Mouse (Mus musculus) MEL (cell line): ENCODE results near the gene Eif4e2. TPM values are rescaled to one million over a fixed set of nuclear protein-coding genes. Genes with fewer than 3 reads are reported as not detected.
A peak's percentile ranks its signal among the peaks of the same experiment; 100 is the strongest.

ENCODE experiments used
- DNase-seq: peaks from one replicate; pipeline ENCODE4 v3.0.0; 2011; ENCODE audit warnings: low read depth, low spot score
- H3K27ac ChIP-seq: 2 replicates; pipeline ENCODE4 v1.5.1; 2012; ENCODE audit warnings: low read depth, mild to moderate bottlenecking, control low read depth, low read length, moderate library complexity; ENCODE audit not compliant: control insufficient read depth
- H3K27me3 ChIP-seq, 2 experiments: fragments of 150-350 bp in 1 of 2; sonication (generic) in 1 of 2; 2 replicates each; pipeline ENCODE4 v1.6.1; 2012; ENCODE audit warnings: low read length in 2 of 2, mild to moderate bottlenecking in 2 of 2, improper control_type of control experiment in 1 of 2, moderate library complexity in 1 of 2; ENCODE audit not compliant: insufficient read depth in 2 of 2, control insufficient read depth in 1 of 2
- H3K36me3 ChIP-seq, 2 experiments: 2 replicates each; pipeline ENCODE4 v1.6.1; 2012 to 2014; ENCODE audit warnings: low read length in 2 of 2, improper control_type of control experiment in 1 of 2, inconsistent platforms in 1 of 2, mild to moderate bottlenecking in 1 of 2; ENCODE audit not compliant: insufficient read depth in 2 of 2, control insufficient read depth in 1 of 2
- H3K4me1 ChIP-seq, 2 experiments: fragments of 150-350 bp in 1 of 2; sonication (generic) in 1 of 2; 2 replicates each; pipeline ENCODE4 v1.6.1; 2012; ENCODE audit warnings: low read length in 2 of 2, improper control_type of control experiment in 1 of 2, mild to moderate bottlenecking in 1 of 2; ENCODE audit not compliant: insufficient read depth in 2 of 2, control insufficient read depth in 1 of 2
- H3K4me3 ChIP-seq, 2 experiments: fragments of 150-350 bp in 1 of 2; sonication (generic) in 1 of 2; 2 replicates each; pipeline ENCODE4 v1.5.1; 2012; ENCODE audit warnings: low read depth in 2 of 2, low read length in 2 of 2, mild to moderate bottlenecking in 2 of 2, moderate library complexity in 2 of 2, control low read depth in 1 of 2, improper control_type of control experiment in 1 of 2; ENCODE audit not compliant: control insufficient read depth in 1 of 2, insufficient read depth in 1 of 2
- H3K79me2 ChIP-seq: 2 replicates; pipeline ENCODE4 v1.6.1; 2012; ENCODE audit warnings: mild to moderate bottlenecking, low read length, moderate library complexity; ENCODE audit not compliant: control insufficient read depth, poor library complexity, insufficient read depth
- H3K9ac ChIP-seq: 2 replicates; pipeline ENCODE4 v1.6.1; 2012; ENCODE audit warnings: low read depth, mild to moderate bottlenecking, control low read depth, low read length, moderate library complexity; ENCODE audit not compliant: control insufficient read depth, poor library complexity, severe bottlenecking
- H3K9me3 ChIP-seq: fragments of 150-350 bp; sonication (generic); replicated peaks from 2 replicates; pipeline ENCODE4 v1.6.1; 2012; ENCODE audit warnings: mild to moderate bottlenecking, low read length, improper control_type of control experiment, moderate library complexity; ENCODE audit not compliant: insufficient read depth
- CHD1 ChIP-seq: IDR thresholded peaks from 2 replicates; pipeline ENCODE4 v1.6.1; 2012; ENCODE audit warnings: low read depth, mild to moderate bottlenecking, inconsistent platforms, low read length, improper control_type of control experiment
- CTCF ChIP-seq, 3 experiments: IDR thresholded peaks in 2 of 3; conservative IDR thresholded peaks in 1 of 3; 2 replicates each; pipeline ENCODE4 v1.5.1; 2011 to 2012; ENCODE audit warnings: low read length in 3 of 3, low read depth in 2 of 3, mild to moderate bottlenecking in 2 of 3, improper control_type of control experiment in 1 of 3, inconsistent platforms in 1 of 3, mixed read lengths in 1 of 3, moderate library complexity in 1 of 3; ENCODE audit not compliant: control insufficient read depth in 1 of 3, insufficient read depth in 1 of 3, poor library complexity in 1 of 3, severe bottlenecking in 1 of 3
- HCFC1 ChIP-seq: IDR thresholded peaks from 2 replicates; pipeline ENCODE4 v1.6.1; 2012; ENCODE audit warnings: low read depth, mild to moderate bottlenecking, inconsistent platforms, low read length, improper control_type of control experiment, moderate library complexity
- MXI1 ChIP-seq: IDR thresholded peaks from 2 replicates; pipeline ENCODE4 v1.6.1; 2011; ENCODE audit warnings: mild to moderate bottlenecking, low read depth, low read length, improper control_type of control experiment
- MYB ChIP-seq: IDR thresholded peaks from 2 replicates; pipeline ENCODE4 v1.6.1; 2011; ENCODE audit warnings: mild to moderate bottlenecking, low read depth, low read length, improper control_type of control experiment
- MYC ChIP-seq: IDR thresholded peaks from 2 replicates; pipeline ENCODE4 v1.6.1; 2011; ENCODE audit warnings: low read depth, mild to moderate bottlenecking, low read length, improper control_type of control experiment, moderate library complexity
- USF1 ChIP-seq: IDR thresholded peaks from 2 replicates; pipeline ENCODE4 v1.6.1; 2014; ENCODE audit warnings: low read depth, mild to moderate bottlenecking, inconsistent platforms, low read length, improper control_type of control experiment, moderate library complexity
- polyA plus RNA-seq, 2 experiments: library from polyadenylated mRNA; stranded (reverse) in 1 of 2; unstranded in 1 of 2; fragments of >175 nt in 1 of 2; fragments of >200 nt in 1 of 2; gene quantifications; 2 replicates each; pipeline versions ENCODE4 v1.2.1 to v1.2.4; 2012; ENCODE audit warnings: low replicate concordance in 2 of 2, low read depth in 1 of 2; ENCODE audit not compliant: insufficient read length in 2 of 2, insufficient read depth in 1 of 2, missing spikeins in 1 of 2
- total RNA-seq: library from RNA; depleted of rRNA; stranded (reverse); fragments of 300-350 nt; gene quantifications from 2 replicates; pipeline ENCODE4 v1.2.3, GENCODE M21; 2012

The Eif4e2 gene
- total and polyA plus RNA-seq, 3 experiments = 132 to 220 (median 165) TPM

DNA sequence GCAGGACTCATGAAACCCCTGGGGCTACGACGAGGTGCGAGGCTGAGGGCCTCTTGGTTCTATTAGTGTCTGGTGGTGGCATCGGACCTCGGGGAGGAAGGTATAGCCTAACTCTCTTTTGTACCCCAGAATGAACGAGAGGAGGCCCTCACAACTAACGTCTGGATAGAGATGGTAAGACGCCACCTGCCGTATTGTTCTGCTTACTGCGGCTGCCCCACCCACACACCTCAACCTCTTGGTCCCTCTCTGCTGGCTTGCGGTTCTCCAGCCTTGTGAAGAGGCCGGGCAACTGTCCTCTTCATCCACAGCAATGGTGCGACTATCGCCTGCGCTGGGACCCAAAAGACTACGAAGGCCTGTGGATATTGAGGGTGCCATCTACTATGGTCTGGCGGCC, 7.4 kb upstream of the Eif4e2 start:
- Histone ChIP-seq H3K79me2 (no peaks in the 10 kb centered on the region), H3K27ac (no peak overlapping the region), H3K9me3 (no peaks in the 10 kb centered on the region)
- no peak for TF ChIP-seq HCFC1
- peak in 1 of 3 experiments; percentile 11; a peak in 2 of 6 replicates for TF ChIP-seq CTCF (IDR thresholded peaks at IDR 0.05 in 2 of 3, conservative IDR thresholded peaks at IDR 0.05 in 1 of 3; ENCODE audit: control insufficient read depth in 1 of 3, insufficient read depth in 1 of 3, low read depth in 2 of 3, low read length in 3 of 3, poor library complexity in 1 of 3, severe bottlenecking in 1 of 3)
- TF ChIP-seq, all 39 proteins: peak for 1
- Histone ChIP-seq H3K4me1 (no peaks in the 10 kb centered on the region), H3K4me3 (no peak overlapping the region), H3K27me3 (peaks cover 0 to 1% of the 10 kb centered on the region in 2 experiments; a peak in 2 of 4 replicates), H3K9ac (no peak overlapping the region), H3K36me3 (no peaks in the 10 kb centered on the region)
- DNase-seq = no peak

DNA sequence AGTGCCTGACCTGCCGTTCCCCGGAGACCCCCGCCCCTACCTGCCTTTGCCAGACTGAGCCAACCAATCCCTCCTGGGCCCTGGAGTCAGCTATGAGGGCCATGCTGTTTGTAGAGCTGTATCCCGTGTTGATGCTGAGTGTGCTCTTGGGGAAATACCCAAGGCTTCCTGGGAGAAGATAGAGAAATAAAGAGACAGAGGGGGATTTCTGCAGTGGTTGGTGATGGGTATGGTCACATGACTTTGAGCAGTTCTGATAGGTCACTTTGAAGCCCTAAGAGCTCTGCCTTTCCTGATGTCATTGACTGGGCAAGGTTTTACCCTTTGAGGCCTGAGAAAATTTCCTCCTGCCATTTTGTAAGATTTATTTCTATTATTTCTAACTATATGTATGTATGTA, 2.3 kb upstream of the Eif4e2 start:
- Histone ChIP-seq H3K36me3 (peaks cover 1 to 20% of the 10 kb centered on the region in 2 experiments; a peak in 2 of 4 replicates), H3K4me1 (peaks cover 3 to 16% of the 10 kb centered on the region in 2 experiments; a peak in 3 of 4 replicates), H3K27me3 (no peaks in the 10 kb centered on the region), H3K9ac (no peak overlapping the region), H3K27ac (no peak overlapping the region), H3K4me3 (no peak overlapping the region), H3K9me3 (no peaks in the 10 kb centered on the region), H3K79me2 (peaks cover 28% of the 10 kb centered on the region)
- TF ChIP-seq USF1 = peak; percentile 15; the same call in 1 of the 2 replicates
- no peak for TF ChIP-seq CHD1
- DNase-seq = no peak

DNA sequence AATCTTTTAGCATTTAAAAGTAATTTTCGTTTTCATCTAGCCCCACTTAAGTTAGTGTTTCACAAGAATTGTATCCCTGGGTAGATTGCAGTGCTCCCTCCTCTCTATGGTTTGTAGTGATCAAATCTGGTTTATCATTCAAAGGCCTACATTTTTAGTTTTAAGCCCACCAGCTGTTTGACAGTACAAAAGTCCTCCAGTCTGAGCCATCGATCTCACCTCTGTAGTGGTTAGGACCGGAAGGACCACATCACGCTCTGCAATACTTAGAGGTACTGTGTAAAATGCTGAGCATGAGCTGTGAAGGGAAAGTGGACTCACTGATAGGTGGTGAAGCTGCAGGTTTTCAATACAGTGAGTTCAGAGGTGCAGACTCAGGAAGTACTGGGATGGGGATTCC, 1.0 kb downstream of the Eif4e2 start:
- TF ChIP-seq MXI1 (0 out of 2 replicates have a peak, but pooled peaks have one; percentile 9), MYB (no peak)
- TF ChIP-seq, all 39 proteins: peak for 1
- Histone ChIP-seq H3K27ac (no peak overlapping the region), H3K9ac (peak overlapping the region; percentile 98), H3K4me3 (peak overlapping the region; percentile 84 to 85), H3K4me1 (peaks cover 7 to 24% of the 10 kb centered on the region in 2 experiments; a peak in 3 of 4 replicates), H3K27me3 (no peaks in the 10 kb centered on the region), H3K9me3 (no peaks in the 10 kb centered on the region), H3K36me3 (peaks cover 10 to 30% of the 10 kb centered on the region in 2 experiments), H3K79me2 (peaks cover 51% of the 10 kb centered on the region)
- DNase-seq = peak; percentile 36

DNA sequence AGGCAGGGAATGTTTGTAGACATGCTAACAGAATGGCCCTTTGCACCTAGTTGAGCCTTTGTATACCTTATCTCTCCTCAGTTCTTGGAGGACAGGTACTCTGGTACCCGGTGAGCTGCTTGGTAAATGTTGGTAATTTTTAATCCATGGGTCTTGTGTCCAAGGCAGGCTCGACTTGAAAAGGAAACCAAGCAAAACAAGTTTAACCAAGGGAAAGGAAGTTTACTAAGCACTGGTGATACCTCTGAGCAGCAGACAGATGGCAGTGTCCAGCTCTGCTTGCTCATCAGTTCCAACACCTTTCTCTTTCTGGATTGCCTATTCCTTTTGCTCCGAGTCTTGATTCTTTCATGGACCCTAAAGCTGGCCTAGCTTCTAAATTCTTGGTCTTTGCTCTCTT, 4.2 kb downstream of the Eif4e2 start:
- H3K4me3 ChIP-seq = no peak overlapping the region
- no peak overlapping the region for H3K27ac ChIP-seq
- H3K36me3 ChIP-seq = peaks cover 22 to 27% of the 10 kb centered on the region in 2 experiments
- no peak overlapping the region for H3K9ac ChIP-seq
- no peaks in the 10 kb centered on the region for H3K9me3 ChIP-seq
- peaks cover 51% of the 10 kb centered on the region for H3K79me2 ChIP-seq
- H3K27me3 ChIP-seq = no peaks in the 10 kb centered on the region
- peaks cover 6 to 23% of the 10 kb centered on the region in 2 experiments; a peak in 3 of 4 replicates for H3K4me1 ChIP-seq
- TF ChIP-seq MYC (no peak), CTCF (IDR thresholded peaks at IDR 0.05 in 2 of 3, conservative IDR thresholded peaks at IDR 0.05 in 1 of 3; ENCODE audit: control insufficient read depth in 1 of 3, insufficient read depth in 1 of 3, low read depth in 2 of 3, low read length in 3 of 3, poor library complexity in 1 of 3, severe bottlenecking in 1 of 3) (peak; percentile 34 to 50 (median 34); a peak in 5 of 6 replicates)
- peak; percentile 45 for DNase-seq
